Mouse (Mus musculus) gastrocnemius, adult 8-10 months (tissue): ENCODE results near the gene Slc2a4. TPM values are rescaled to one million over a fixed set of nuclear protein-coding genes. Genes with fewer than 3 reads are reported as not detected.
"Not testable (repeated sequence)": the region's sequence is repeated elsewhere in the genome, so short reads cannot be mapped to it uniquely, and the experiment has no call there.

ENCODE experiments used
- DNase-seq, 2 experiments: peaks; one replicate each; pipeline ENCODE4 v3.0.0; 2022; ENCODE audit warnings: low spot score in 2 of 2
- total RNA-seq, 4 experiments: library from RNA; stranded (reverse); gene quantifications; 2 replicates each; pipeline ENCODE4 v1.2.4; 2022

Slc2a4 gene
- total RNA-seq, 4 experiments from 2014 or later, result 397 to 490 (median 424) TPM

DNA sequence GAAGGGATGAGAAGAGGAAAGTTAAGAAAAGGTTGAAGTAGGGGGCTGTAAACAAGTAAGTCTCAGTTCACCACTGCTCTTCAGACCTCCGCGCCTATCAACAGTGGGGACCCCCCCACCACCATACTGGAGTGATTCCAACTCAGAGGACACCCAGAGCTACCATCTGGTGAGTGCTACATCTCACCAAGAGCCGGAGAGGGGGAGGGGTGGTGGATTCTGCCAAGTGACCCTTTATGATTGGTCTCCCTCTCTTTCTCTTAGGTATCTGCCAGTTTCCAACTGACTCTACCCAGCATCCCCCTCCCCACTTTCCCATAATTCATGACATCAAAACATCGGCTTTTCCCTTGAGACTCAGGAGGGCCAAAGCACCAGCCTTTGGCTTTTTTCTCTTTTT, 7.0 kb downstream of the Slc2a4 start:
- no peak for DNase-seq

- no peak for DNase-seq
Observed at GRCm38 (mm10) chr11:69939731-69940130, 8.3 kb downstream of the Slc2a4 start.

GRCm38 (mm10) chr11:69939181-69939580, 8.8 kb downstream of the Slc2a4 start:
- DNase-seq, result no peak

GRCm38 (mm10) chr11:69938401-69938979, 9.5 kb downstream of the Slc2a4 start:
- no peak for DNase-seq

GRCm38 (mm10) chr11:69937834-69938233, 10.2 kb downstream of the Slc2a4 start:
- no peak for DNase-seq

DNA sequence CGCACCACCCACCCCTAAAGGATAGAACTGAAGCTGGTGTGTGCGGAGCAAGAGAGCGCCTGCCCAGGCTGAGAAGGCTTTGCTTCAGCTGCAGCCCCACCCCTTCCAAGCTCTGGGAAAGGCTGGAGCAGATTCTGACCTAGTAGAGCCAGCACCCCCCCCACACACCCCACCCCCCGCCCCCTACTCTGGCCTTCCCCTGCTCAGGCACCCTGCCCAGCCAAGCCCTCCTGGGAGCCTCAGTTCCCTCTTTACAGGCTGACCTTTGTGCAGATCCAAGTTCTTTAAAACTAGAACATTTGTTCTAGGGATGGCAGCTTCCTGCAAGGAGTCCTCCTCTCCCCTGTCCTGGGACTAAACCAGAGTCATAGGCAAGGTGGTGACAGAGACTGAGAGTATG, 10.6 kb downstream of the Slc2a4 start:
- DNase-seq, result peak in 1 of 2 experiments; percentile 57

DNA sequence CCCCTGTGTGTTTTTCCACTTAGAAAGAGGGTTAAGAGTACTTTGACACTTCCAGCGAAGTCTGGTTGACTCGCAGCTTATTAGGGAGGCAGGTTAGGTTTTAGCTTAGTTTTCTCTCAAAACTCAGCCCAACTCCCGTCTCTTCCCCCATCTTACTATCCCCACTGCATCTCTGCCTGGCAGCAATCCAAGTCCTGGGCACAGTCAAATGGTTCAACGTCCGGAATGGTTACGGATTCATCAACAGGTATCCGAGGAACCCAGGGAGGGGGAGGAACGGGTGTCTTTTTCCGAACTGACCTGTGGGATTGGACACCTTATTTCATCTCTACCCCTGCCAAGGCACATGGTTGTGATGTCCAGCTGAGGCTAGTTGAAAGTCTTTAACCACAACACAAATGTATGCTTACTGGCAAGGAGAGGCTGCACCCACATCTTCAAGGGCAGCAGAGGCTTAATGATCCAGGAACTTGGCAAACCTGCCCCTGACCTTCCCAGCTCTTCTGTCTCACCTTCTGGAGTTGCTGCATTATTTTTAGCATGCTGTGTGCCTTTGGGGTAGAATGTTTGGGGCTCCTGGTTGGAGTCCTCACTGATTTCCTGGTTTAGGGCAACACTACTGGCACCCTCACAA, 11.2 kb downstream of the Slc2a4 start:
- no peak for DNase-seq

DNA sequence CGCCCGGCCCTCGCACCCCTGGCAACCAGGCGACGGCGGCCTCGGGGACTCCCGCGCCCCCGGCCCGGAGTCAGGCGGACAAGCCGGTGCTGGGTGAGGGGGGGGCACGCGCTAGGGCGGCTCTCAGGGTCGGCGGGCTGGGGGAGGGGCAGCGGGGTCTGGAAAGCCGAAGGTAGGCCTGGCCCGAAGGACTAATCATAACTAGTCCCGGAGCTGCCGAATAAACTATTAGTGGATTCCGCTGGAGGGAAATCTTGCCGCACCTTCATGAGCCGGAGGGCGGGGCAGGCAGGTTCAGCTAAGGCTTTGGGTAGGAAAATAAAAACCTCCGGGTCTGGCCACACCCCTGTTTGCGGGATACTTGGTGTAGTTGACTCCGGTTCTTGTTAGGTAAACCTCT, 11.8 kb downstream of the Slc2a4 start:
- DNase-seq, result no peak

- peak; percentile 77 to 86 for DNase-seq
Observed at GRCm38 (mm10) chr11:69935137-69935879, 12.7 kb downstream of the Slc2a4 start, which contains the start of gene Ybx2. TSS of gene Ybx2 (plus strand) at chr11:69935796.

GRCm38 (mm10) chr11:69934681-69935080, 13.3 kb downstream of the Slc2a4 start:
- DNase-seq, result no peak

GRCm38 (mm10) chr11:69934169-69934568, 13.8 kb downstream of the Slc2a4 start:
- DNase-seq, result peak; percentile 88 to 89

- DNase-seq, result no peak
Observed at GRCm38 (mm10) chr11:69933066-69933465, 14.9 kb downstream of the Slc2a4 start.

- no peak for DNase-seq
Observed at GRCm38 (mm10) chr11:69932254-69932653, 15.7 kb downstream of the Slc2a4 start.

- DNase-seq, result no peak
Observed at GRCm38 (mm10) chr11:69931769-69932168, 16.2 kb downstream of the Slc2a4 start.

GRCm38 (mm10) chr11:69930967-69931537, 16.9 kb downstream of the Slc2a4 start:
- no peak for DNase-seq

GRCm38 (mm10) chr11:69930176-69930575, 17.8 kb downstream of the Slc2a4 start:
- not testable (repeated sequence) for DNase-seq

DNA sequence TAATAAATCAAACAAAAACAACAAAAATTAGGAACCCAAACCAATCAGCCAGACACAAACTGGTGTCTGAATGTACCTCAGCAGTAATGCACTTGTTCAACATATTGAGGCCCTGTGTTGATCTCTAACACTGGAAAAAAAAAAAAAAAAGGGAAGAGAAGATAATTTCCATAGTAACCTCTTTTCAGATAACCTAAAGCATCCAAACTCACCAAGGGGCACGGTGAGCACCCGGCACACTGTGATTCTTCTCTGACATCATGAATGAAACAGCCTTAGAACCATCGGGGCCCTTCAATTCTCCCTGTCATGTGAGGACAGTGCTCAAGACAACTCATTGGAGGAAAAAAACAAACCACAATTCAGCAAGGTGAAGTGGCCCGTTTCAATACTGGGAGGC, 18.3 kb downstream of the Slc2a4 start:
- DNase-seq, result no peak

DNA sequence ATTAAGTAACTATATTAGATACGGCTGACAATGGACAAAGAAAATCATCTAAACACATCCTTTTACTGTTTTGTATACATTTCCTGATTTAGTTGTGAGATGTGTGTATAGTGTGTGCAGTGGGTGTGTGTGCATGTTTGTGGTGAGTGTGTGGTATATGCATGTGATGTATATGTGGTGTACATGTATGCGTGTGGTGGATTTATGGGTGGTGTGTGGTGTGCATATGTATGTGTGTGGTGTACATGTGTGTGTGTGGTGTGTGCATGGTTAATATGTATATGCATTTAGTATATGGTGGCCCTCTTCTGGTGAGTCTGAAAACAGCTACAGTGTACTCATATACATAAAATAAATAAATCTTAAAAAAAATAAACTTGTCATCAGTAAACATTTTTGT, 20.5 kb downstream of the Slc2a4 start:
- DNase-seq, result no peak

- no peak for DNase-seq
Observed at GRCm38 (mm10) chr11:69922796-69923195, 25.2 kb downstream of the Slc2a4 start.

DNA sequence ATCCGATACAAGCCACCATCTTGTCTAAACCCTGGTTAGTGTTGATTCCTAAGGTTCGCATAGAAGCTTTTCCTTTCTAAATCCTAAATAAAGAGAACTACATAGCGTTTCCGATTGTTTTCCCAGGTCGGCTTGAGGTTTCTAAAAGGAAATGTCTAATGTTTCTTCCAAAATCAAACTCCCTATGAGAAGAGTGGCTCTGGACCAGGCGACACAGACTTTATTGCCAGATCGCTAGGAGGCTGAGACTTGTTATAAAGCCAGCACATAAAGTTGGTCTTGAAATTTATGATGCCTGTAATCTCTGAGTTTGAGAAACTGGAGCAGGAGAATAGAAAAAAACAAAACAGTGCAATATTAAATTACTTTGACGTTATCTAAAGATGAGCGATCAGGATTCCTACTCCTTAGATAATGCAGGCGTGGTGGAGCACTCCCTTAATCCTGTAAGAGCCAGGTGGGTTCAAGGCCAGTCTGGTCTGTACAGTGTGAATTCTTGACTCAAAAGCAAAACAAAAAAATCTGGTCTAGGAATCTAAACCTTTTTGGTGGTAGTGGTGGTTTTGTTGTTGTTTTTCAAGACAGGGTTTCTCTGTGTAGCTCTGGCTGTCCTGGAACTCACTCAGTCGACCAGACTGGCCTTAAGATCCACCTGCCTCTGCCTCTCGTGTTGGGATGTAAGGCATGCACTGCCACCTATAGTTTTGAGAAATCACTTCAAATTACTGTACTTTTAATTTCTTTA, 25.8 kb downstream of the Slc2a4 start:
- DNase-seq, result no peak
